Mouse (Mus musculus): ENCODE data around the gene Abcb8. TPM values are rescaled to one million over a fixed set of nuclear protein-coding genes. Genes with fewer than 3 reads are reported as not detected.

Gene Abcb8
- 100 to 1,000 TPM in 1 of 2 experiments, 10 to 100 TPM in 1; 93.7 to 116 TPM for total RNA-seq (2021)
- long read RNA-seq, experiment 1, transcript Abcb8-201 (16 exons, 2,939 nt) = major isoform, 61 of 114 reads
- long read RNA-seq, experiment 1, partial matches to known transcripts = 36 of 114 reads
- long read RNA-seq, experiment 1, other reads (novel, unspliced or antisense) = 13 of 114 reads
- long read RNA-seq, experiment 2, transcript Abcb8-201 (16 exons, 2,939 nt) = major isoform, 71 of 99 reads
- long read RNA-seq, experiment 2, partial matches to known transcripts = 14 of 99 reads
- long read RNA-seq, experiment 2, other reads (novel, unspliced or antisense) = 12 of 99 reads

GRCm38 (mm10) chr5:24393392-24393997 is at the start of gene Abcb8:
TSS of gene Abcb8 (plus strand) at chr5:24393663.
- peak; percentile 90 for DNase-seq

DNA sequence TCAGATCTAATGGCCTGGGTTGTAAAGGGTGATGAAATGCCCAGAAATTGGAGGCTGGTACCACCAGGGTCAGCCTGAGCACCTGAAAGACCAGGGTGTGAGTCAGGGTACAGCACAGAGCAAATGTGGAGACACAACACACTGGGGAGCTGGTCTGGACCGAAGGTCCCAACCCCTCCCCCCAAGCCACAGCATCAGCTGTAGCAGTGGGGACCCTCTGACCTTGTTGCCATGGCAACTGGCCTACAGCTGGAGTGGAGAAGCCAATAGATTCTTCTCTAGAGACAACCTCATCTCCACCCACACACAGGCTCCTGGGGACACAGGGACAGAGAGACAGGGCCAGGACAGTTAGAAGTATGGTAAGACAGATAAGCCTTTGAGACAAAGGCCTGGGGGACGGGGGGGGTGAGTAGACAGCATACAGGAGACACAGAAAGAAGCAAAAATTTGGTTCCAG is 49.5 kb upstream of the Abcb8 start:
- DNase-seq = no peak

- no peak for DNase-seq
Observed at GRCm38 (mm10) chr5:24344477-24345051, 48.9 kb upstream of the Abcb8 start.

DNA sequence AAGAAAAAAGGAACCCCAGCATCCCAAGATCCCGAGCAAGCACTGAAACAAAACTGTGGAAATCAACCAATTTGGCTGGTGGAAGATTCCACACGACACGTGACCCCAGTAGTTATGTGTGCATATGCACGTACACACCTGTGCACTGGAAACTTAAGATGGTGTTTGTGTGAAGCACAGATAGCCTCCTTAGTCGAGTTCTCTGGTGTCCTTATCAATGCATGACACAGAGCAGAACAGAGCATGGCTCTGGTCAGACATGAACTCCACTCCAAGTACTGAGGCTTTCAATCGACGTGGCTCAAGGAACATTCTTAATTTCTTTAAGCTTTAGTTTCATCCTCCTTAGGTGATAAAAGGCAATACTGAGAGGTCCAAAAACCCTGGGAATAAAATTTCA is 47.1 kb upstream of the Abcb8 start:
- DNase-seq = no peak

DNA sequence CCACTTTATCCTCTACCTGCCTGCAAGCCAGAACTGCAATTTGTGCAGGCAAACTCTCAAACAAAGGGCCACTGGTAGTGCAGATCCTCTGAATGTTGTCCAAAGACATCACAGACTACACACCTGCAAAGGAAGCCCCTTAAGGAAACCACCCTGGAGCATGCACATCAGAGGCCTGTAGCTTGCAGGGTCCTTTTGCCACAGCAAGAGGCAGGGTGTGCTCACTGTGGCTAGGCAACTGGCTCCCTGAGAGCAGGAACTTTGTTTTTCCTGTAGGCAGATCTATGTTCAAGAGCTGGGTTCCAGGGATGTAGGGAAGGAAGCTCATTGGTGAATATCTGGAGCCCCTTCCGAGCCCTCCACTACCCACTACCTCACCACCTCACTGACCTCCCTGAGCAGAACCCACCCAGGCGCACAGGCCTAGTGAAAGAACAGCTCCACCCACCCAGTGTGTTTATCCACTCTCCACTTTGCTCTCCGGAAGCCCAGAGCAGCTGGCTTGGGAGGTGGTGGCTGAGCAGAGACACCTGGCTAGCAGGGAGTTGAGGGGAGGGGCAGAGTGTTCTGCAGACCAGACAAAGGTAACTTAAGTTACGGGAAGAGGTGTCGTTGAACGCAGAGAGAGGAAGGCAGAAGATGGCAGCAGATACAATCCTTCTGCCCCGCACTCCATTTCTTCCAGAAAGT is 46.1 kb upstream of the Abcb8 start:
- no peak for DNase-seq

DNA sequence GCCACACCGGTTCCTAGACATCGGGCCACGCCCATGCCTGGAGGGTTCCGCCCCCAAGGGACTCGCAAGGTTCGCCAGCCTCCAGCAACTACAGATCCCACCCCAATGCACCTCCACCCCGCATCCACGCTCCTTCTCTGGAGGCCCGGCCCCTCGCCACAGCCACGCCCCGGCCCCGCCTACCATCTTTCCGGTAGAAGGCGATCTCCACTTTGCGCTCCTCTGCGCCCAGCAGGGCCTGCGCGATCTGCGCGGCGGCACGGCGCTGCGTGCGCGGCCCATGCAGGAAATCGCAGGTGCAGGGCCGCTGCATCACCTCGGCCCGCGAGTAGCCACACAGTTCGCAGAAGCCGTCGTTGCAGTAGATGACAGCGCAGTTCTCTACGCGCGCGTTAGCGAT is 45.3 kb upstream of the Abcb8 start:
- DNase-seq = peak; percentile 87

DNA sequence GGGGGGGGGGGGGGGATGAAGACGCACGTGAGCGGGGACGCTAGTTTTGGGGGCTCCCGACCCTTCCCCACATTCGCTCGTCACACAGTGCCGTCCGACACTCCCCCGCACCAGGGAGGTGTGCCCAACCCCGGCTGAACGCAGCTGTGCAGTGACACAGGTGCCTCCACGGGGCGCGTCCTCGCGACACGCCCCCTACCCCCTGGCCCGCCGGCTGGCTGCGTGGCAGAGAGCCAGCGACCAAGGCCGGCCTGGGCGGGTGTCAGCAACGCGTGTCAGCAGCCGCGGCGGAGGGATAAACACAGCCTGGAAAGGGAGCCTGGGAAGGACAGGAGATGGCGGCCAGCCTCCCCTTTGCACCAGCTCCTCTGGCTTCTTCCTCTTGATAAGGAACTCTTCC is 44.9 kb upstream of the Abcb8 start:
- DNase-seq = peak; percentile 73

GRCm38 (mm10) chr5:24350073-24350472 is 43.4 kb upstream of the Abcb8 start:
- DNase-seq = peak; percentile 49

DNA sequence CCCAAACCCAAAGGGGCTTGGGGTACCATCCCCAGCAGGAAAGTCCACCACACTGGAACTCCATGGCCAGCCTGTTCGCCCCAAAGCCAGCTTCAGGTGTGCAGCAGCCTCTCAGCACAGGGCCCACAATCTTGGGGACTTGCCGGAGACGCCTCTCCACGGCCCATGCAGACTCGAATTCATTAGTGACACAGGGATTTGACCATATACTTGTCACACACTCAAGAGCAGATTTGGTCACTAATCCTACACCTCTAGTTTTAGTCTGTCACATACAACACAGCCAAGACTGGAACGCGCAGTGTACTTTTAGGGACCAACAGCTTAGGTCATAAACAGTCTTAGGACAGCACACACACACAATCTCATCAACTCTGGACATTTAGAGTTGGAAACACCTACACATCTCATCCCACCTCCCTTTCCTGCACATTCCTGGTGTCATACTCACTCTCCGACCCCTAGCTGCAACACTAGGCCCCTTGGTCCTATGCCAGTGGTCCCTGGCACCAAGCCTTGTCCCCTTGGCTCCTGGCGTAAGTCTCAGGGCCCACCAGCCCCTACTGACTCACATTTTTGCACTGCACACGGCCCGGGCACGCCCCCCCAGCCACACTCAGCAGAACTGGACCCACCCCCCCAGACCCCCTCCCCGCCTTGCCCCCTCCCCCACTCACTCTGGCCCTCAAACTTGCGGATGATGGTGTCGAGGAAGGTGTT is 42.8 kb upstream of the Abcb8 start:
- no peak for DNase-seq

GRCm38 (mm10) chr5:24351278-24351677 is 42.2 kb upstream of the Abcb8 start, which contains the start of gene Kcnh2:
TSS of gene Kcnh2 (minus strand) at chr5:24351604.
- no peak for DNase-seq

GRCm38 (mm10) chr5:24351701-24352171 is 41.7 kb upstream of the Abcb8 start:
- DNase-seq = peak; percentile 92

DNA sequence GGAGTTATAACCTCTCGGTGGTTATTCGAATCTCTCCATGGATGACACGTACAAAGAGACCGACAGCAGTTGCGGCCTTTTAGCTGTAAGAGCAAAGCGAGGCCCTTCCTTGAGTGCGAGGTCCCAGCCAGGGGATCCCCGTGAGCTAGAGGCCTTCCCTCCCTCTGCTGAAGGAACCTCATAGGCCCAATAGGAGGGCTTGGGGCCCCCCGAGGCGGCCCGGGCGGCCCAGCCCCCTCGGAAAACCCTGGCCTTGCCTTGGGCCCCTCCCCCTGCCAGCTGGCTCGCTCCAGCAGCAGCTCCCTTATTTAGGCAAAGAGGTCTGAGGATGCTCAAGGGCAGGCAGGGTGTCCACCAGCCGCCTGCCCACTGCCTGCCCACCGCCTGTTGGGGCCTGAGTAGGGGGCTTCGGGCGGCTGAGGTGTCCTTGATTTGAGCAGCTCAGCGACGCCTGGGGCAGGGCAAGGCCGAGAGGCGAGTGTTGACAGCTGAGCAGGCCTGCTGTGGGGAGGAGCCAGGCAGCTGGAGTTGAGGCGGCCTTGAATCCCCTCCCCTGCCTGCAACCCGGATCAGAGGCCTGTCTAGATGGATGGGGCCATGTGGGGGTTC is 41.1 kb upstream of the Abcb8 start:
- DNase-seq = peak; percentile 74

DNA sequence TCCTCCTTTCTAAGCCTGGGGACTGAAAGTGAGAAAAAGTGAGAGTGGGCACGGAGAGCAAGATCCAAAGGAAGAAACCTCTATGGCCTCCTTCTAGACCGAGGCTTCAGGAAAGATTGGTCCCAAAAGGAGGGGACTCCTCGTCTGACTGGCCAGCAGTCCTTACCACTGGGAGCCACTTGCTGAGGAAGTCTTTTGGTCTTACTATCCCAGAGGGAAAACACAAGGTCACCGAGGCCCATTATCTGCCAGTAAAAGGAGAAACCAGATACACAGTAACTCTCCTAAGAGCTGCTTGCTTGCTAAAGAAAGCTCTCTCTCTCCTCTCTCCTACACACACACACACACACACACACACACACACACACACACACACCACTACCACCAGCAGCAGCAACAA is 40.1 kb upstream of the Abcb8 start:
- DNase-seq = no peak

DNA sequence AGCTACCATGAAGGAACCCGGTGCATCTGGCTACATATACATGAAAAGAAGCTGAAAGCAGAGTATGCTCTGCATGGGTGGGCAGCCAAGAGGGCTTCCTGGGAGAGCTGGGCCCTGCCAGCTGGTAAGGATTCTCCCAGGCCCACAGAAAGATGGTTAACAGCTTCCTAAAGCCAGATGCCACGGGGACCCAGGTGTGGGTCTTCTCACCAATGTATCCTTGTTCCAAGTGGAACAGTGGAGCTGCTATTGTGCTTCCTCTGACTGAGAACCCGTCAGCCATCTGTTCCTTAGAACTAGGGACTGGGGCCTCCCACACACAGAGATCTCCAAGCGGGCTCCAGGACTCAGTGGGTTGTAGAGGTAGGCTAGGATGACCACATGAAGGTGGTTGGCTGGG is 36.7 kb upstream of the Abcb8 start:
- DNase-seq = no peak

DNA sequence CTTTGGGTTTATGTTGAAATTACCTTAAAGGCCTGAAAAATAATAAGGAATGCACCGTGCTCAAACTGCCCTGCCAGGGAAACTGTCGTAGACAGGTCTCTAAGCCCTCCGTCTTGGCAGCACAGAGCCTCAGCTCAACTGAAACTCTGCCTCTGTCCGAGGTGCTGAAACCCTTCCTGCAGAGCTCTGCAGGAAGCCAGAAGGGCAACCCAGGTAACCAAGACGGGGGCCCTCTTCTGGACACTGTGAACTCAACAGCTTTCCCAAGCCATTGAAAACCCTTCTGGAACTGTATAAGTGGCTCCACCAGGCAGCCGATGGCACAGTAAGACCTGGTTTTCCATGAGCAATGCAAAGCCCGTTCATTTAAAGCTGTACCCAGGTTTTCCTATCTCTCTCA is 36.0 kb upstream of the Abcb8 start:
- DNase-seq = peak; percentile 89

- peak; percentile 91 for DNase-seq
Observed at GRCm38 (mm10) chr5:24360792-24361454, 32.5 kb upstream of the Abcb8 start.

GRCm38 (mm10) chr5:24363467-24363866 is 30.0 kb upstream of the Abcb8 start:
- no peak for DNase-seq

- no peak for DNase-seq
Observed at GRCm38 (mm10) chr5:24364061-24364460, 29.4 kb upstream of the Abcb8 start.

GRCm38 (mm10) chr5:24364508-24364907 is 29.0 kb upstream of the Abcb8 start, which contains the start of gene Nos3:
TSS of gene Nos3 (plus strand) at chr5:24364810.
- DNase-seq = peak; percentile 55

- DNase-seq = peak; percentile 65
Observed at GRCm38 (mm10) chr5:24364963-24365362, 28.5 kb upstream of the Abcb8 start.

DNA sequence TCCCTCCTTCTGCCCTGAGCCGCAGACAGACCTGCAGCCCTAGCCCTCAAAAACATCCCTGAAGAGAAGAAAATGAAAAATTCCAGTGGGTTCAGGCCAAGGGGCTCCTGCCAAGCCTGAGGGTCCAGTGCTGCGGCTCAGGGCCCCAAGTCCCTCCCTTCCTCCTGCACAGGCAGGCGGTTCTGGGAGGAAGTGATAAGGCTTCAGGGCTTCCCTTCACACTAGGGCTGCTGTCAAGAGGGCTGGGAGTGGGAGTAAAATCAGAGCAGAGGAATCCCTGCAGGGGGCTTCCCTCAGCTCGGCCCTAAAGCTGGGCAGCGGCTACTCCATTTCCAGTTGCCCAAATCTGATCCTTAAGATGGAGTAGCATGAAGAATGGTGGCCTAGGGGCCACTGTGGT is 27.9 kb upstream of the Abcb8 start:
- DNase-seq = no peak

Measured in adrenal gland, postnatal 10 days (tissue).